Mouse (Mus musculus): ENCODE data around the gene Ano8. TPM values are rescaled to one million over a fixed set of nuclear protein-coding genes. Genes with fewer than 3 reads are reported as not detected.

Ano8 gene
- total RNA-seq (2021), result 17.3 and 23.3 TPM in 2 replicates
- long read RNA-seq, transcript Ano8-201 (17 exons, 3,653 nt), result major isoform, 21 of 64 reads
- long read RNA-seq, partial matches to known transcripts, result 9 of 64 reads
- long read RNA-seq, other reads (novel, unspliced or antisense), result 34 of 64 reads

GRCm38 (mm10) chr8:71485142-71486135 is at the start of gene Ano8:
TSS of gene Ano8 (minus strand) at chr8:71485963.
- DNase-seq, result peak; percentile 86

GRCm38 (mm10) chr8:71534263-71534810 is 48.6 kb upstream of the Ano8 start:
- DNase-seq, result no peak

- DNase-seq, result peak; percentile 27
Measured at GRCm38 (mm10) chr8:71530735-71531467, 45.1 kb upstream of the Ano8 start.

GRCm38 (mm10) chr8:71528362-71529073 is 42.8 kb upstream of the Ano8 start:
- no peak for DNase-seq

- DNase-seq, result no peak
Measured at GRCm38 (mm10) chr8:71527162-71527870, 41.6 kb upstream of the Ano8 start.

GRCm38 (mm10) chr8:71526272-71526671 is 40.5 kb upstream of the Ano8 start:
- no peak for DNase-seq

- no peak for DNase-seq
Measured at GRCm38 (mm10) chr8:71525226-71526050, 39.7 kb upstream of the Ano8 start, which contains the start of gene Ccdc194. TSS of gene Ccdc194 (minus strand) at chr8:71525711.

GRCm38 (mm10) chr8:71521634-71522033 is 35.9 kb upstream of the Ano8 start:
- DNase-seq, result peak; percentile 94

- peak; percentile 60 for DNase-seq
Measured at GRCm38 (mm10) chr8:71519037-71519825, 33.5 kb upstream of the Ano8 start.

GRCm38 (mm10) chr8:71516786-71517185 is 31.0 kb upstream of the Ano8 start:
- no peak for DNase-seq

- no peak for DNase-seq
Measured at GRCm38 (mm10) chr8:71515043-71515442, 29.3 kb upstream of the Ano8 start.

GRCm38 (mm10) chr8:71513018-71513754 is 27.4 kb upstream of the Ano8 start:
- DNase-seq, result no peak

GRCm38 (mm10) chr8:71511644-71512043 is 25.9 kb upstream of the Ano8 start, which contains the start of gene Plvap:
TSS of gene Plvap (minus strand) at chr8:71511752.
- DNase-seq, result no peak

- no peak for DNase-seq
Measured at GRCm38 (mm10) chr8:71509316-71509715, 23.6 kb upstream of the Ano8 start.

- DNase-seq, result peak; percentile 85
Measured at GRCm38 (mm10) chr8:71507589-71508104, 21.9 kb upstream of the Ano8 start.

GRCm38 (mm10) chr8:71505979-71506378 is 20.2 kb upstream of the Ano8 start:
- DNase-seq, result peak; percentile 50

- no peak for DNase-seq
Measured at GRCm38 (mm10) chr8:71505326-71505725, 19.6 kb upstream of the Ano8 start.

- DNase-seq, result no peak
Measured at GRCm38 (mm10) chr8:71504349-71504748, 18.6 kb upstream of the Ano8 start.
